22 mouse cellular contexts compared by ENCODE assay signal in genomic region chr3:145129356-145129755, GRCm38 (mm10). TPM values are rescaled to one million over a fixed set of nuclear protein-coding genes. Genes with fewer than 3 reads are reported as not detected.
DNase-seq lines count a peak whose midpoint lies in the region; ATAC-seq lines count a peak whose summit lies in the region.
"Had no signal": no experiment of that assay in that cellular context is flagged by ENCODE, and none has a peak within 500 bp of the region (broad histone marks: within the 10 kb centered on the region; RNA-seq: fewer than 3 reads in every experiment).

No protein-coding gene starts in this region.

- no peaks in the 10 kb centered on the region for H3K9me3 ChIP-seq in kidney, embryonic 14.5 days (ENCODE audit: control insufficient read depth, low read length)
- no peaks in the 10 kb centered on the region for H3K9me3 ChIP-seq in heart, embryonic 12.5 days (replicated peaks)
- H3K9me3 ChIP-seq: G1E had no signal

- no peak overlapping the region for H3K4me3 ChIP-seq in kidney, embryonic 14.5 days (ENCODE audit: low read length)
- H3K4me3 ChIP-seq in heart, embryonic 12.5 days, result no peak overlapping the region

- H3K4me2 ChIP-seq in kidney, embryonic 14.5 days (replicated peaks; ENCODE audit: low read depth, low read length), result no peak overlapping the region
- no peak overlapping the region for H3K4me2 ChIP-seq in heart, embryonic 12.5 days

- H3K27ac ChIP-seq in kidney, embryonic 14.5 days (ENCODE audit: low read depth, low read length), result no peak overlapping the region
- H3K27ac ChIP-seq in heart, embryonic 12.5 days (ENCODE audit: poor library complexity, severe bottlenecking), result no peak overlapping the region

- H3K27me3 ChIP-seq in kidney, embryonic 14.5 days (ENCODE audit: control insufficient read depth, insufficient read depth, low read length), result no peaks in the 10 kb centered on the region
- H3K27me3 ChIP-seq in heart, embryonic 12.5 days (replicated peaks), result no peaks in the 10 kb centered on the region
- H3K27me3 ChIP-seq: CH12.LX, Patski had no signal

- H3K36me3 ChIP-seq in kidney, embryonic 14.5 days (ENCODE audit: control insufficient read depth, insufficient read depth, low read length), result peaks cover 25% of the 10 kb centered on the region; the same call in 1 of the 2 replicates
- peaks cover 27% of the 10 kb centered on the region for H3K36me3 ChIP-seq in heart, embryonic 12.5 days

- no peak for ATAC-seq in kidney, embryonic 14.5 days (ENCODE audit: low FRiP score, low TSS enrichment)
- no peak for ATAC-seq in heart, embryonic 12.5 days (ENCODE audit: insufficient number of reproducible peaks, low FRiP score)
- ATAC-seq: activated CD4-positive, CD25-positive, alpha-beta regulatory T cell, adult 4 months; CD4-positive, CD25-positive, alpha-beta regulatory T cell, adult 4 months; Patski had no signal

- no peaks in the 10 kb centered on the region for H3K4me1 ChIP-seq in kidney, embryonic 14.5 days (ENCODE audit: control insufficient read depth, insufficient read depth, low read length)
- no peaks in the 10 kb centered on the region for H3K4me1 ChIP-seq in heart, embryonic 12.5 days (replicated peaks)

- peak; percentile 83 for DNase-seq in Muller cell, postnatal 12 days (ENCODE audit: inconsistent ontology term)
- peak; percentile 62 for DNase-seq in retina, embryonic 14.5 days (ENCODE audit: low spot score)
- DNase-seq in retina, postnatal 1 day, result peak; percentile 87
- DNase-seq in kidney, adult 11 months, result no peak
- DNase-seq: adrenal gland, adult 2 months; adrenal gland, adult 8-10 months; adrenal gland, postnatal 10 days; adrenal gland, postnatal 14 days; adrenal gland, postnatal 25 days; adrenal gland, postnatal 36 days; B cell, adult 2 months; cerebellum, adult 11 months; cerebellum, adult 11-12 months; cerebellum, adult 18-20 months; cerebellum, adult 2 months had no signal

- H3K9ac ChIP-seq in kidney, embryonic 14.5 days (ENCODE audit: low read depth, low read length), result no peak overlapping the region
- H3K9ac ChIP-seq in heart, embryonic 12.5 days, result no peak overlapping the region

RNA-seq across cellular contexts. Expression of gene Odf2l, which starts 11.0 kb away (rescaled TPM):
- 19.8 and 21.0 TPM in 2 replicates for polyA plus RNA-seq in kidney, embryonic 14.5 days (2014; fragmentation: Nextera tagmentation; extraction: Ambion mirVana)
- 13.0 and 15.6 TPM in 2 replicates for polyA plus RNA-seq in heart, embryonic 12.5 days (2016; fragmentation: Nextera tagmentation; extraction: Ambion mirVana)

RNA-seq across cellular contexts. Expression of gene Clca2, which starts 30.1 kb away (rescaled TPM):
- polyA plus RNA-seq in kidney, embryonic 14.5 days (2014; fragmentation: Nextera tagmentation; extraction: Ambion mirVana), result 0.10 and 0.22 TPM in 2 replicates
- 0.05 and 0.06 TPM in 2 replicates for polyA plus RNA-seq in heart, embryonic 12.5 days (2016; fragmentation: Nextera tagmentation; extraction: Ambion mirVana)
- polyA plus RNA-seq: activated CD4-positive, CD25-positive, alpha-beta regulatory T cell, adult 4 months; CD4-positive, CD25-positive, alpha-beta regulatory T cell, adult 4 months; cerebellum, adult 2 months; G1E had no signal
